Mouse (Mus musculus) retina, embryonic 14.5 days (tissue): Measurements from ENCODE around the gene Hhip.
"Not testable (repeated sequence)": the region's sequence is repeated elsewhere in the genome, so short reads cannot be mapped to it uniquely, and the experiment has no call there.

ENCODE experiments used
- DNase-seq: peaks from one replicate; pipeline ENCODE4 v3.0.0-alpha.2; 2015; ENCODE audit warnings: low spot score

Gene Hhip

DNA sequence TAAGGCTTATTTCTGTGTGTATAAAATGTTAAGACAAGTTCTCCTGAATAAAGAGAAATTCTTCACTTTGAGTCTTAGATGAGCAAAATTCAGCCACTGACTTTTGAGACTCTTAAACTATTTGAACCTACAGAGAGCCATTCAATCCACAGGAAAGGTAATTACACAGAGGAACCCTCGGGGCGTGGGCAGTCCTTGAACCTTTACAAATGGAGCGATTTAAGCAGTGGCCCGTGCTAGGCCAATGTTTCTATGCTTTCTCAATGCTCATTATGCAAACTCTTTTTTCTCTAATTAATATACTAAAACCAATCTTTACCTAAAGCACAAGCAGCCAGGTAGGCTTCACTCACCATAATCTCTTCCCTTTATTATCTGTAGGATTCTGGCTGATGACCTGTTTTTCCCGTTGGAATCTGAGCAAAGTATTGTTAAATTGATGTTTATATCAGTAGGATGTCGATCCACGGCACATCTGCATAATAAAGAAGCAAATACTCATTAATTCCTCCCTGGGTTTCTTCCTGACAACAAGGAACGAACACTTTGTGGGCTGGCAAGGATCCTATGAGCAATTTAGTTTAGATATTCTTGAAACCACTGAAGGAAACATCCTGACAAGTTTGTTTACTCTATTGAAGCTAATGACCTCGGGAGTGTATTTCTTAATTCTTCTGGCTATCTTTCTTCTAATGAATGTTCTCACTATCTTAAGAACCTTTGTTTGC lies 65.5 kb downstream of the Hhip start:
- DNase-seq, result no peak

DNA sequence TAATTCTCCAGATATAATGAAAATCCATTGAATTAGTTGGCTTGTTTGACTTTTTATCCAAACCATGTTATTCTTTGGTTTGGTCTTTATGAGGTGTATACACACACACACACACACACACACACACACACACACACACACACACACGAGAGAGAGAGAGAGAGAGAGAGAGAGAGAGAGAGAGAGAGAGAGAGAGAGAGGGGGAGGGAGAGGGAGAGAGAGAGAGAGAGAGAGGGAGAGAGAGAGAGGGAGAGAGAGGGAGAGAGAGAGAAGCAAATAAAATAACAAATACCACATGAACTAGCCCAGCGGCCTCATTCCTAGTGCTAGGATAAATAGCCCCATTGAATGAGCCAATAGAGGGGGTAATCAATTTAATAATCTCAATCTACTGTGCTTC lies 66.4 kb downstream of the Hhip start:
- DNase-seq, result not testable (repeated sequence)

GRCm38 (mm10) chr8:79984946-79985345 lies 72.9 kb downstream of the Hhip start:
- DNase-seq, result peak; percentile 77

DNA sequence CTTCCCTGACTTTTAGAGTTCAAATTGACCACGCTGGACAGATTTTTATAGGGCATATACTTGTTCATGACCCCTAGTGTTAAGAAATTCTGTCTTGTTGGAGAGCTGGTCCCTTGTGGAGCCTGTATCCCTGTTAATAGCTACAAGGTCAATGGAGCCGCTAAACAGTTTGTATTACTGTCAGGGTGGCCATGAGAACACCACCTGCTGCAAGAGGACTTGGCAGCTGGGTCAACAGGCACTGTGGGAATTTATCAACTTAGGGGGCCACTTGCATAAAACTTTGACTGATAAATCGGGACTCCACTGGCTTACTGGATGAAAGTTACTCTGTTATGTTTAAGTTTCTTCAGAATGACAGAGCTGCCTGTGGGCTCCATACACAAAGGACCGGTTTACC lies 75.7 kb downstream of the Hhip start:
- DNase-seq, result peak; percentile 23

DNA sequence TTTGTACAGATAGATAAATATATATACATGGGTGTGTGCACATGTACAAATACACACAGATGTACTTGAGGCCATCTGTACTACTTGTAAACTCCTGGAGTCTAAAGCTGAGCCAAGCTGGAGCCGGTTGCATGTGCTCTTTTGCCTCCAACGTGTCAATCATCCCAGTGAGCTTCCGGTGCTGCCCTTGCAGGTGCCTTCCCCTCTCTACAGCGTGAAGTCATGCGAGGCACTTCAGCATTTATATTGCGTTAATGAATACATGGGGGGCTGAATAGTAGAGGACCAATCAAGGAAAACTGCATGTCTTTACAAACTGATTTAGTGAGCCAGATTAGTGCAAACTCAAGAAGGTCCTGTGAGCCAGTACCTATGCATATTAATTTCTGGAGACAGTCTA lies 91.6 kb downstream of the Hhip start:
- no peak for DNase-seq

GRCm38 (mm10) chr8:79952857-79953256 lies 104.9 kb downstream of the Hhip start:
- DNase-seq, result peak; percentile 59

DNA sequence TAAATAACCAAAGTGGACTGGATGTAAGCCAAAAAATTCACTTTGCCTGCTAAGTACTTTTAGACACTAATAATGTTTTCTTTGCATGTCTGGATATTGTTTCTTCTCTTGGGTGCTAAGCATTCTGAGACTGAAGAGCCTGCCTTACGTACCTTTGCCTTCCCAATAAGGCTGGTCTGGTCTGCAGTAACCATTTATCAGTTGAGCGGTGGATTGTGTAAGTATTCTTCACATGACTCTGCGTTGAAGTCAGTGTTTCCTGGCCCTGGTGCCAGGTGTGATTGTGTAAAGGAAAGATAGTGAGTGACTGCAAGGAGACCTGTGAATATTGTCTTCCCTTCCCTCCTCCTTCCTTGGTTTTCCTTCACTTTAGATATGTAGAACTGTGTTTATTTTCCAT lies 107.4 kb downstream of the Hhip start:
- no peak for DNase-seq

GRCm38 (mm10) chr8:79945501-79946076 lies 112.2 kb downstream of the Hhip start:
- DNase-seq, result no peak

- DNase-seq, result no peak
These were observed 116.7 kb downstream of the Hhip start for GRCm38 (mm10) chr8:79941070-79941469.

DNA sequence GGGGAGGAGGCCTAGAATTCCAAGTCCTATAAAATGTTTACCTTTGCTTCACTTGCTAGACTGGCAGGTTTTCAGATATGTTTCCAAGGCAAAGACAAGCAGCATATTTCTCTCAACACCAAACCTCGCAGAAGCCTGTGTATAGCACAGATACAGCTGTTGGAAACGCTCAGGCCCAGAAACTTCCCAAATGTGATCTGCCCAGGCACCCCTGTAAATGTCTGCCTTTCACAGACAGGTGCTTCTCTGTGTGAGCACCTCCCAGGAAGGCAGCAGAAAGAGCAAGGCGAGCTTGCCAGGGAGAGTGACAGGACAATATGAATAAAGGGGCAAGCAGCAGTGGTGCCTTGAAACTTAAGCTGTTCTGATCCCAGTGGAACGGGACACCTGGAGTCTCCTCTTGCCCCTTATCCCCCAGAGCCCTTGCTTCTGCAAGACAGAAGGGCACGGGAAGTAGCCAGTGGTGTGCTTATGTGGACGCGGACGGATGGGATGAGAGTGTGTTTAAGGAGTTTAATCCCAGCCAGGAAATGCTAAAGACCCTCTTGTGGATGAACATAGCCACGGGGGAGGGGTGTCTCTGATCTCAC lies 120.9 kb downstream of the Hhip start:
- no peak for DNase-seq

DNA sequence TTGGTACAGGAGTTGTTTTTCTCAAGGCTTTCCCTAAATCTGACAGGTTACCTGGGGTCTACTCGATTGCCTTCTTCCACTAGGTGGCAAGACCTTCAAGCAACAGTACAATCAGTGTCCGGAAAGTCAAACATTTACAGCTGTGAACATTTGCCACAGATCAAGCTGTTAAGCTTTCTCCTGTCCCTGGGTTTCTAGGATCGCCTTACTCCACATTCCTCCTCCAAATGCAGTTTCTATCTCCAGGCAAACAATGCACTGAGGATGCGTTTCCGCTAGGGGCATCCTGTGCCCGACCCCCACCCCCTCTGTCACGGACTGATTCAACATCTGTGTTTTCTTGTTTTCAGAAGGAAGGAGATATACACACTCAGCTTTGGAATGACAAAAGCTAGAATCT lies 122.0 kb downstream of the Hhip start:
- DNase-seq, result no peak

- no peak for DNase-seq
These were observed 128.6 kb downstream of the Hhip start for GRCm38 (mm10) chr8:79929202-79929601.

- no peak for DNase-seq
These were observed 140.6 kb downstream of the Hhip start for GRCm38 (mm10) chr8:79917211-79917610.
